Mouse (Mus musculus) liver, adult (tissue): Measurements from ENCODE around the gene Pgs1.

Experiments used
- GATA4 ChIP-seq: IDR thresholded peaks from 2 replicates; pipeline ENCODE4 v1.6.1; 2014; ENCODE audit warnings: mild to moderate bottlenecking, low read length; ENCODE audit not compliant: insufficient replicate concordance

Gene Pgs1

GRCm38 (mm10) chr11:117999260-117999934, 13.3 kb downstream of the Pgs1 start:
- no peak for TF ChIP-seq GATA4

- TF ChIP-seq GATA4 = no peak
Measured at GRCm38 (mm10) chr11:118000083-118000482, 14.0 kb downstream of the Pgs1 start.

- no peak for TF ChIP-seq GATA4
Measured at GRCm38 (mm10) chr11:118000565-118001215, 14.6 kb downstream of the Pgs1 start.

GRCm38 (mm10) chr11:118003176-118003575, 17.1 kb downstream of the Pgs1 start:
- no peak for TF ChIP-seq GATA4

GRCm38 (mm10) chr11:118003718-118004117, 17.6 kb downstream of the Pgs1 start:
- no peak for TF ChIP-seq GATA4

- TF ChIP-seq GATA4 = no peak
Measured at GRCm38 (mm10) chr11:118004217-118004616, 18.1 kb downstream of the Pgs1 start.

- no peak for TF ChIP-seq GATA4
Measured at GRCm38 (mm10) chr11:118007460-118008143, 21.5 kb downstream of the Pgs1 start.

GRCm38 (mm10) chr11:118008144-118008805, 22.2 kb downstream of the Pgs1 start:
- no peak for TF ChIP-seq GATA4

- no peak for TF ChIP-seq GATA4
Measured at GRCm38 (mm10) chr11:118008843-118009242, 22.8 kb downstream of the Pgs1 start.

- TF ChIP-seq GATA4 = no peak
Measured at GRCm38 (mm10) chr11:118009865-118010571, 23.9 kb downstream of the Pgs1 start.

GRCm38 (mm10) chr11:118012595-118012994, 26.5 kb downstream of the Pgs1 start:
- no peak for TF ChIP-seq GATA4

- no peak for TF ChIP-seq GATA4
Measured at GRCm38 (mm10) chr11:118013339-118013738, 27.2 kb downstream of the Pgs1 start.

- no peak for TF ChIP-seq GATA4
Measured at GRCm38 (mm10) chr11:118014391-118014995, 28.4 kb downstream of the Pgs1 start.

- no peak for TF ChIP-seq GATA4
Measured at GRCm38 (mm10) chr11:118015381-118016145, 29.5 kb downstream of the Pgs1 start.
